Mouse (Mus musculus) lung, embryonic 15.5 days (tissue): Measurements from ENCODE around the gene Gabrb2. TPM values are rescaled to one million over a fixed set of nuclear protein-coding genes. Genes with fewer than 3 reads are reported as not detected.

ENCODE experiments used
- ATAC-seq: fragments of 200-750 bp; cut with Nextera tagmentation; 2 replicates; pipeline ENCODE4 v1.8.0; 2017; ENCODE audit warnings: moderate number of reproducible peaks, borderline replicate concordance; ENCODE audit not compliant: low FRiP score, low TSS enrichment; ENCODE audit errors: extremely low read depth
- H3K27ac ChIP-seq: fragments of 300-500 bp; sonication (generic); 2 replicates; pipeline ENCODE4 v1.5.1; 2015; ENCODE audit warnings: moderate library complexity, mild to moderate bottlenecking, inconsistent platforms
- H3K27me3 ChIP-seq: fragments of 300-500 bp; sonication (generic); 2 replicates; pipeline ENCODE4 v1.6.1; 2015; ENCODE audit warnings: inconsistent platforms
- H3K36me3 ChIP-seq: fragments of 300-500 bp; sonication (generic); 2 replicates; pipeline ENCODE4 v1.6.1; 2015; ENCODE audit warnings: inconsistent platforms
- H3K4me1 ChIP-seq: fragments of 300-500 bp; sonication (generic); 2 replicates; pipeline ENCODE4 v1.6.1; 2015; ENCODE audit warnings: inconsistent platforms
- H3K4me2 ChIP-seq: fragments of 300-500 bp; sonication (generic); 2 replicates; pipeline ENCODE4 v1.6.1; 2015; ENCODE audit warnings: inconsistent platforms, mild to moderate bottlenecking, moderate library complexity
- H3K4me3 ChIP-seq: fragments of 300-500 bp; sonication (generic); 2 replicates; pipeline ENCODE4 v1.5.1; 2015; ENCODE audit warnings: mild to moderate bottlenecking, inconsistent platforms
- H3K9ac ChIP-seq: fragments of 300-500 bp; sonication (generic); 2 replicates; pipeline ENCODE4 v1.6.1; 2015; ENCODE audit warnings: inconsistent platforms
- H3K9me3 ChIP-seq: fragments of 300-500 bp; sonication (generic); 2 replicates; pipeline ENCODE4 v1.6.1; 2016; ENCODE audit warnings: inconsistent platforms
- WGBS: fragments of 180-500 bp; shearing (Covaris S2); methylation state at CpG from one replicate; pipeline ENCODE4 v1.1.7; 2015; 5-methylcytosine and 5-hydroxymethylcytosine counted together
- polyA plus RNA-seq: library from polyadenylated mRNA; unstranded; fragments of >200 nt; fragmentation: Nextera tagmentation; extraction: Ambion mirVana; gene quantifications from 2 replicates; pipeline ENCODE4 v1.2.1, GENCODE M21; 2015

The Gabrb2 gene
- 0.81 and 0.89 TPM in 2 replicates for polyA plus RNA-seq

- ATAC-seq, result no peak
- peak within 1 kb of the TSS; percentile 23; the same call in 1 of the 2 replicates for H3K9ac ChIP-seq
- peaks cover 7% of the 10 kb centered on the region; the same call in 1 of the 2 replicates for H3K4me1 ChIP-seq
- H3K9me3 ChIP-seq, result no peaks in the 10 kb centered on the region
- peak within 1 kb of the TSS; percentile 84 for H3K4me2 ChIP-seq
- H3K36me3 ChIP-seq, result no peaks in the 10 kb centered on the region
- H3K4me3 ChIP-seq, result peak within 1 kb of the TSS; percentile 42
- H3K27me3 ChIP-seq, result peaks cover 13% of the 10 kb centered on the region; the same call in 1 of the 2 replicates
- WGBS, result 33% methylated on average over 20 of the region's 20 CpGs
- H3K27ac ChIP-seq, result no peak within 1 kb of the TSS
Measured at GRCm38 (mm10) chr11:42418996-42419782, at the start of gene Gabrb2. Gabrb2 (plus strand) TSS chr11:42419757.

DNA sequence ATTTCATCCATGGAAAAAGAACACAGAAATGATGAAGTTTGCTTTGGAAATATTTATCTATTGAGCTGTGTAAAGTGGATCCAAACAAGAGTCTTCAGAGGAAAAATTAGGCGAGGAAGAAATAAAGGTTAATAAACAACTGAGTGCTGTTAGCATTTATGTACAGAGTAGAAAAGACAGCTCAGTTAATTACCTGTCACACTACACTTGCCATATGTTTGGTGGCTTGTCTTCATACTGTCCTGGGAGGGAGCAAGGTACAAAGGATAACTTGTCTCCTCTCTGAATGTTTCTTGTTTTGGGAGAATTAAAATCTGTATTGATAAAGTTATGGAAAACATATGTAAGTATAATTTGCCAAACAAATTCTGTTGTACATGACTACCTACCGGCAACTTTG, 40.6 kb upstream of the Gabrb2 start:
- 19% methylated on average over 2 of the region's 2 CpGs for WGBS
- no peaks in the 10 kb centered on the region for H3K4me1 ChIP-seq
- H3K9me3 ChIP-seq, result no peaks in the 10 kb centered on the region
- H3K4me2 ChIP-seq, result no peak overlapping the region
- H3K27ac ChIP-seq, result no peak overlapping the region
- H3K4me3 ChIP-seq, result no peak overlapping the region
- no peak for ATAC-seq
- no peak overlapping the region for H3K9ac ChIP-seq
- no peaks in the 10 kb centered on the region for H3K27me3 ChIP-seq
- H3K36me3 ChIP-seq, result no peaks in the 10 kb centered on the region

DNA sequence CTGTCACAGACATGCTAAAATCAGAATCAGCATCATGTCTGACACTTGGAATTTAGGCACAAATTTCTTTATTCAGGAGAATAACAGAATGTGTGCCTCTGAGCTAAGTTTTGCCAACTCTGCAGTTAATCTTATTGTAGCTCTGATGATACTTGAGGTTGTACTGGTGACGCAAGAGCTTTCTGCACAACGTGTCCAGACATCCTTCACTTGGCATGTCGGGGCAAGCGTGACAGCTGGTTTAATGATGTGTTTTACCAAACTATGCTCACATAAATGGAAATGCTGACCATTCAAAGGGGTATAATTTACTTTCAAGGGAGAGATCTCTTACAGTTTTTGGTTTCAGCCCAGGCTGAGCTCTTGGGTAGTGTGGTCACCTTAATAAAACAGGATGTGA, 33.1 kb upstream of the Gabrb2 start:
- no peak overlapping the region for H3K9ac ChIP-seq
- no peak overlapping the region for H3K4me2 ChIP-seq
- H3K9me3 ChIP-seq, result no peaks in the 10 kb centered on the region
- no peaks in the 10 kb centered on the region for H3K4me1 ChIP-seq
- no peaks in the 10 kb centered on the region for H3K27me3 ChIP-seq
- ATAC-seq, result no peak
- WGBS, result 55% methylated on average over 4 of the region's 4 CpGs
- H3K27ac ChIP-seq, result no peak overlapping the region
- H3K4me3 ChIP-seq, result no peak overlapping the region
- no peaks in the 10 kb centered on the region for H3K36me3 ChIP-seq

DNA sequence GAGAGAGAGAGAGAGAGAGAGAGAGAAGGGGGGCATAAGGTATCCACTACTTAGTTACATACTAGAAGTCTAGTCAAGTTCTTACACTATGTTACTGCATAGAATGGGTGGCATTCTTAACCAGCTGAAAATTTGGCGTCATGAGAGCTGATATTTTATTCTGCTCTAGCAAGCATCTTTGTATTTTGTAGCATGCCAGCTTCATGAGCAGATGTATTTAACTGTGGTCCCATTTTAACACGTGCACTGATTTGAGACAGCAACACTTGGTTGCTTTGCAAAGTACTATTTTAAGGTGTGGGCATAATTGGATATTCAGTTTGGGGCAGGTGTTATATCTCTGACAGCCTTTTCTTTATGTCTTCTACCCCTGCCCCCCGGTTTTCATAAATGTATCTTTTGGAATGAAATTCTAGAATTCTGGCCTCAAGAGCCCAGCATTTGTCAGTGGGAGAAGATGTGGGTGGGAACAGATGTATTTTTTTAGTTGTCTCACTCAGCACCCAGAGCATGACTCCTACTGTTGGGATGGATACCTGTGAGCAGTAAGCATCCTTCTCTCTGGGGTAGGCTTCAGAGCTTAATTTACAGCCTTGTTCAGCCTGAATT, 28.8 kb upstream of the Gabrb2 start:
- no peaks in the 10 kb centered on the region for H3K4me1 ChIP-seq
- H3K36me3 ChIP-seq, result no peaks in the 10 kb centered on the region
- no peaks in the 10 kb centered on the region for H3K27me3 ChIP-seq
- H3K9me3 ChIP-seq, result no peaks in the 10 kb centered on the region
- H3K27ac ChIP-seq, result no peak overlapping the region
- no peak overlapping the region for H3K4me2 ChIP-seq
- no peak overlapping the region for H3K4me3 ChIP-seq
- ATAC-seq, result no peak
- WGBS, result 63% methylated on average over 3 of the region's 3 CpGs
- H3K9ac ChIP-seq, result no peak overlapping the region

GRCm38 (mm10) chr11:42393451-42393850, 26.1 kb upstream of the Gabrb2 start:
- Histone ChIP-seq H3K27ac (no peak overlapping the region), H3K4me3 (no peak overlapping the region), H3K9ac (no peak overlapping the region), H3K4me1 (no peaks in the 10 kb centered on the region), H3K27me3 (no peaks in the 10 kb centered on the region), H3K9me3 (no peaks in the 10 kb centered on the region), H3K4me2 (no peak overlapping the region), H3K36me3 (no peaks in the 10 kb centered on the region)
- no peak for ATAC-seq
- 74% methylated on average over 4 of the region's 4 CpGs for WGBS

DNA sequence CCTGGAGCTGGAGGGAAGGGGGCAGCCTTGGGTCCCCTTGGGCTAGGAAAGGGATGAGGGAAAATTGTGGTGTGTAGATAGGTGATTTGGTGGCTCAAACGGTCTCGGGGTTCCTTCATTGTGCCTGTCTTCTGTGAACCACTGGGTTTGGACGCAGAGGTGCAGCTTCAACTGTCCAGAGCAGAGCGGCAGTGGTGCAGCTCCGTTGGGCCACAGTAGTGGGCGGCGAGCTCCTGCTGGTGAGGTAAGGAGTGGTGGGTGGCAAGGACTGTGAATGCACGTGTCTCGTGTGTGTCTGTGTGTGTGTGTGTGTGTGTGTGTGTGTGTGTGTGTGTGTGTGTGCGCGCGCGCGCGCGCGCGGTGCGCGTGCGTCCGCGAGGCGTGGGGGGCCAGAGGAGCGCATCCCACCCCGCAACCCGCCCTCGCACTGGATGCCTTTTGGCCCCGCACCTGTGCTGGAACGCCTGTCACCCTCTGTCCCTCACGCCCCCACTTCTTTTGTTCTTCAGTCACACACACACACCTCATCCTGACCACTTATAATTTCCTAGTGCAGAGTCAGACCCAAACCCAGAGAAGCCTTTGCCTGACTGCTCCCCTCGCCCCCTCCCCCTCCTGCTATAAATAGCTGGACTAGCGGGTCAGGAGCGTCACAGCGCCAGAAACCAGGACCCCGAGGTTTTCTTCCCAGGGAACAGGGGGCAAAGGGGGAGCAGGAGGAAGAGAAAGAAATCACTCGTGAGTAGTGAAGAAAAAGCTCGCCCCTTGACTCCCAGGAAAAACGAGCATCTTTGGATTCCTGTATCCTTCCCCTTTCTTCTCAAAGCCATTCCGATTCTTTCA, 455 bp downstream of the Gabrb2 start:
- H3K4me2 ChIP-seq, result peak overlapping the region; percentile 84
- H3K4me1 ChIP-seq, result peaks cover 7% of the 10 kb centered on the region; the same call in 1 of the 2 replicates
- H3K9ac ChIP-seq, result peak overlapping the region; percentile 23; the same call in 1 of the 2 replicates
- no peak overlapping the region for H3K27ac ChIP-seq
- H3K27me3 ChIP-seq, result peaks cover 13% of the 10 kb centered on the region; the same call in 1 of the 2 replicates
- no peaks in the 10 kb centered on the region for H3K36me3 ChIP-seq
- peak overlapping the region; percentile 42 for H3K4me3 ChIP-seq
- ATAC-seq, result peak; percentile 57; the same call in 1 of the 2 replicates
- H3K9me3 ChIP-seq, result no peaks in the 10 kb centered on the region
- WGBS, result under 1% methylated on average over 21 of the region's 40 CpGs

DNA sequence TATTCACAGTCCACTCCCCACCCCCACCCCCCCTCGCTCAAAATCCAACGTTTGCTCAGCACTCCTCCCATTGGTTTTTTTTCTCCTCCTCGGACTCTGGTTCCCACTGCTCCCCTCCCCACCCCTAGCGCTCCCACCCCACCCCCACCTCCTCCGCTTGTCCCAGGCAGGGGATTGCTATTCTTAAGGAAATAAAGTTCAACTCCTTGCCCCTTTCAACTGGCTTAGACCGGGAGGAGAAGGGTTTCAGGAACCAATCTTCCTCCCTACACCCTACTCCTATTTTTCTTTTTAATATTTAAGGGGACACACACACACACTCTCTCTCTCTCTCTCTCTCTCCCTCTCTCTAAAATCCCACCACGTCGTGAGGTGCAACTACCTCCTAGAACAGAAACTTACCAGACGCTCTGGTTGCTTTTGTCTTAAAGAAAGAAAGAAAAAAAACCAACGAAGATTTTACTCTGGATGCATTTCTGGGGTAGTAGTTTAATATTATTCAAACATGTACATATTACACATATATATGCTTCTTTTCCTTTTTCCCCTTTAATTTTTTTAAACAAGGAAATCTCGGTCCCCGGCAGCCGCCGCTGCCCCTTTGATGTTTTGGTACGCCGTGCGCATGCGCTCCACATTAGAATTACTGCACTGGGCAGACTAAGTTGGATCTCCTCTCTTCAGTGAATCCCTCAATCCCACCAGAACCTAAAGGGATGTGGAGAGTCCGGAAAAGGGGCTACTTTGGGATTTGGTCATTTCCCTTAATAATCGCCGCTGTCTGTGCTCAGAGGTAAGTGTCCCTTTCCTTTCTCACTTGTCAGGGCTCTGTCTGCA, 1.3 kb downstream of the Gabrb2 start:
- WGBS, result 1% methylated on average over 21 of the region's 21 CpGs
- 0 out of 2 replicates have a peak overlapping the region, but pooled peaks have one; percentile 8 for H3K9ac ChIP-seq
- H3K9me3 ChIP-seq, result no peaks in the 10 kb centered on the region
- no peak overlapping the region for H3K27ac ChIP-seq
- H3K4me1 ChIP-seq, result peaks cover 7% of the 10 kb centered on the region; the same call in 1 of the 2 replicates
- peak overlapping the region; percentile 84 for H3K4me2 ChIP-seq
- H3K27me3 ChIP-seq, result peaks cover 13% of the 10 kb centered on the region; the same call in 1 of the 2 replicates
- no peaks in the 10 kb centered on the region for H3K36me3 ChIP-seq
- no peak; the same call in 1 of the 2 replicates for ATAC-seq
- peak overlapping the region; percentile 42 for H3K4me3 ChIP-seq

DNA sequence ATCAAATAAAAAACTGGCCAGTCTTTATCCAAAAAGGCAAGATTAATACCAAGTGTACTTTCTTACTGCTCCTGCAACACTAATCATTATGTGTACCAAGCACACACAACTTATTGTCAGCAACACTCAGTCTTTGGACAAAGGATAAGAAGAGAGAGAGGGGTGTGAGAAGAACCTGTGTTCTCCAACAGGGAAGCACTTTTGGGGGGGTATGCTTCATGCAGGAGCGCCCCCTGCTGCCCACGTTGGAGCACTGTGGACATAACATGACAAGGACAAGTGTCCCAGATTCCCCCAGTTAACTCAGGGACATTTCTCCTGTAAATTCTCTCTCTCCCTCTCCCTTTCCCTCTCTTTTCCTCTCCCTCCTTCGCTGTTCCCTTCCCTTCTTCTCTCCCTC, 3.7 kb downstream of the Gabrb2 start:
- no peak overlapping the region for H3K27ac ChIP-seq
- no peak overlapping the region for H3K4me3 ChIP-seq
- no peak overlapping the region for H3K9ac ChIP-seq
- no peaks in the 10 kb centered on the region for H3K9me3 ChIP-seq
- H3K27me3 ChIP-seq, result peaks cover 13% of the 10 kb centered on the region; the same call in 1 of the 2 replicates
- peaks cover 7% of the 10 kb centered on the region; the same call in 1 of the 2 replicates for H3K4me1 ChIP-seq
- H3K36me3 ChIP-seq, result no peaks in the 10 kb centered on the region
- ATAC-seq, result no peak
- H3K4me2 ChIP-seq, result no peak overlapping the region
- 5% methylated on average over 3 of the region's 3 CpGs for WGBS

DNA sequence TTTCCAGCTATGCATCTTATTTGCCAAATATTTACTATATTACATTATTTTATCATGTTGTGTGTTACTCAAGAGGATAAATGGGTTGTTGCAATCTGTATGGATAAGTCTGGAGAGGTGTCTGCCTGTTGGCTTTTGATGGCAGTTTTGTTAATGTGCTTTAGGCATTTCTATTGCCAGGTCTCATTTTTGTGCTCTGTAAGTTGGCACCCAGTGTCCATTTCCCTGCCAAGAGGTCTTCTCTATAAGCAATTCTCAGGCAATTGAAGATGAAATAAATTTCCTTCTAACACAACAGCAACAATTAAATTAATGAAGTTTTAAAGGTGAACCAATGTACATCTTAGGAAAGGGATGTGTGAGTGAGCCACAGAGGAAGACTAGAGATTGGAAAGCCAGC, 11.9 kb downstream of the Gabrb2 start:
- ATAC-seq, result no peak
- no peak overlapping the region for H3K4me3 ChIP-seq
- H3K9me3 ChIP-seq, result no peaks in the 10 kb centered on the region
- H3K27me3 ChIP-seq, result no peaks in the 10 kb centered on the region
- H3K36me3 ChIP-seq, result no peaks in the 10 kb centered on the region
- no peak overlapping the region for H3K9ac ChIP-seq
- H3K4me1 ChIP-seq, result no peaks in the 10 kb centered on the region
- no peak overlapping the region for H3K27ac ChIP-seq
- H3K4me2 ChIP-seq, result no peak overlapping the region

DNA sequence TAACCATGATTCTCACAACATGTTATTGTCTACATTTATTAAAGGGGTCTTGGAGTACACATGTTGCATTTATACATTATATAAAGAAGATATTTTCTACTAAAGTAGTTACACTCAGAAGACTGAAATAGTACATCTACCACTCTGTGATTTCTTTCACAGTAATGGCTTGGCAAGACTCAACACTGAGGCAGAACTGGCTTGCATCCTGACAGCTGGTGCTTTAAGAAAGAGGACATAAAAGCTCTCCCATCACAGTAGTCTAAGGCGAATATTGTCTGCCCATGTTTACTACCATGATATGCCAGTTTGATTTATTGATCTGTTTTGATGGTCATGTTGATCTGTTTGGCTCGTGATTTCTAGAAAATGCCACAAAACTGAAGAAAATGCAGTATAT, 19.4 kb downstream of the Gabrb2 start:
- Histone ChIP-seq H3K27me3 (no peaks in the 10 kb centered on the region), H3K9me3 (no peaks in the 10 kb centered on the region), H3K27ac (no peak overlapping the region), H3K4me2 (no peak overlapping the region), H3K9ac (no peak overlapping the region), H3K36me3 (no peaks in the 10 kb centered on the region), H3K4me1 (no peaks in the 10 kb centered on the region), H3K4me3 (no peak overlapping the region)
- no peak for ATAC-seq
- WGBS, result 79% methylated on average over 2 of the region's 2 CpGs

- no peak for ATAC-seq
- no peaks in the 10 kb centered on the region for H3K36me3 ChIP-seq
- H3K9me3 ChIP-seq, result no peaks in the 10 kb centered on the region
- H3K27ac ChIP-seq, result no peak overlapping the region
- no peaks in the 10 kb centered on the region for H3K4me1 ChIP-seq
- no peaks in the 10 kb centered on the region for H3K27me3 ChIP-seq
- H3K4me2 ChIP-seq, result no peak overlapping the region
- H3K4me3 ChIP-seq, result no peak overlapping the region
- no peak overlapping the region for H3K9ac ChIP-seq
Measured at GRCm38 (mm10) chr11:42443641-42444040, 24.1 kb downstream of the Gabrb2 start.
